Mouse (Mus musculus): ENCODE data around the gene Mef2b.

- TF ChIP-seq CTCF (IDR thresholded peaks at IDR 0.05; ENCODE audit: control insufficient read depth, insufficient read depth, insufficient read length) (no peak), MAX (IDR thresholded peaks at IDR 0.05) (no peak), MYOD1 (IDR thresholded peaks at IDR 0.05; ENCODE audit: control insufficient read depth, insufficient read length, low read depth) (no peak), FOSL1 (IDR thresholded peaks at IDR 0.05; ENCODE audit: insufficient read depth, low read length, poor library complexity, severe bottlenecking) (no peak), USF1 (IDR thresholded peaks at IDR 0.05; ENCODE audit: low read depth) (no peak), CEBPB (IDR thresholded peaks at IDR 0.05; ENCODE audit: low read depth) (no peak)
These were observed 4.6 kb upstream of the Mef2b start for GRCm38 (mm10) chr8:70134931-70135330.

All from C2C12 (cell line).